Mouse (Mus musculus) stomach, postnatal 0 days (tissue): ENCODE measurements at regions not wholly inside any gene's neighbourhood (a gene's known extent, or its start where the extent isn't known, plus 50 kb on each side); places are given as distances from the start of the nearest gene placed in this dataset.

ENCODE experiments used
- ATAC-seq: fragments of 200-750 bp; cut with Nextera tagmentation; 2 replicates; pipeline ENCODE4 v1.8.0; 2017; ENCODE audit not compliant: low FRiP score, low TSS enrichment
- DNase-seq: peaks from one replicate; pipeline ENCODE4 v3.0.0-alpha.2; 2016; ENCODE audit warnings: low spot score
- H3K27ac ChIP-seq: fragments of 300-500 bp; sonication (generic); replicated peaks from 2 replicates; pipeline ENCODE4 v1.5.1; 2014; ENCODE audit warnings: mild to moderate bottlenecking, control low read depth
- H3K27me3 ChIP-seq: fragments of 300-500 bp; sonication (generic); 2 replicates; pipeline ENCODE4 v1.6.1; 2014; ENCODE audit warnings: low read length; ENCODE audit not compliant: control insufficient read depth, insufficient read depth
- H3K36me3 ChIP-seq: fragments of 300-500 bp; sonication (generic); 2 replicates; pipeline ENCODE4 v1.6.1; 2014; ENCODE audit warnings: low read length, mixed read lengths; ENCODE audit not compliant: control insufficient read depth, insufficient read depth
- H3K4me1 ChIP-seq: fragments of 300-500 bp; sonication (generic); replicated peaks from 2 replicates; pipeline ENCODE4 v1.6.1; 2014; ENCODE audit warnings: antibody characterized with exemption; ENCODE audit not compliant: control insufficient read depth, insufficient read depth
- H3K4me2 ChIP-seq: fragments of 300-500 bp; sonication (generic); replicated peaks from 2 replicates; pipeline ENCODE4 v1.6.1; 2014; ENCODE audit warnings: low read depth, mild to moderate bottlenecking, control low read depth, moderate library complexity
- H3K4me3 ChIP-seq: fragments of 300-500 bp; sonication (generic); 2 replicates; pipeline ENCODE4 v1.5.1; 2014; ENCODE audit warnings: low read depth, low read length, control low read depth
- H3K9ac ChIP-seq: fragments of 300-500 bp; sonication (generic); 2 replicates; pipeline ENCODE4 v1.6.1; 2014; ENCODE audit warnings: mild to moderate bottlenecking, low read length, control low read depth, mixed read lengths
- H3K9me3 ChIP-seq: fragments of 300-500 bp; sonication (generic); 2 replicates; pipeline ENCODE4 v1.6.1; 2016; ENCODE audit warnings: low read length; ENCODE audit not compliant: control insufficient read depth
- CTCF ChIP-seq: IDR thresholded peaks from 2 replicates; pipeline ENCODE4 v1.5.1; 2016; ENCODE audit warnings: antibody characterized with exemption, low read depth, mild to moderate bottlenecking, moderate library complexity
- EP300 ChIP-seq: optimal IDR thresholded peaks from 2 replicates; pipeline ENCODE3; 2016; ENCODE audit warnings: antibody characterized with exemption
- WGBS: fragments of 180-500 bp; shearing (Covaris S2); extraction: QIAGEN DNeasy Blood & Tissue Kit; methylation state at CpG from one replicate; pipeline ENCODE4 v1.1.7; 2014; 5-methylcytosine and 5-hydroxymethylcytosine counted together

GRCm38 (mm10) chr8:109053608-109054007 lies 440.2 kb upstream of the Pmfbp1 start:
- 56% methylated on average over 4 of the region's 4 CpGs for WGBS
- TF ChIP-seq EP300 (no peak), CTCF (no peak)
- Histone ChIP-seq H3K4me3 (no peak overlapping the region), H3K27ac (no peak overlapping the region), H3K4me2 (no peak overlapping the region), H3K27me3 (no peaks in the 10 kb centered on the region), H3K9ac (no peak overlapping the region), H3K36me3 (no peaks in the 10 kb centered on the region), H3K4me1 (no peaks in the 10 kb centered on the region), H3K9me3 (no peaks in the 10 kb centered on the region)
- DNase-seq (no peak), ATAC-seq (no peak)

GRCm38 (mm10) chr8:109059152-109059551 lies 434.7 kb upstream of the Pmfbp1 start:
- no peak for ATAC-seq
- TF ChIP-seq EP300: no peak
- no peak for TF ChIP-seq CTCF
- H3K4me1 ChIP-seq: no peaks in the 10 kb centered on the region
- H3K36me3 ChIP-seq: no peaks in the 10 kb centered on the region
- DNase-seq: no peak
- 75% methylated on average over 5 of the region's 5 CpGs for WGBS
- no peaks in the 10 kb centered on the region for H3K27me3 ChIP-seq
- H3K9ac ChIP-seq: no peak overlapping the region
- H3K4me2 ChIP-seq: no peak overlapping the region
- H3K4me3 ChIP-seq: no peak overlapping the region
- no peak overlapping the region for H3K27ac ChIP-seq
- H3K9me3 ChIP-seq: no peaks in the 10 kb centered on the region

GRCm38 (mm10) chr8:109062376-109062775 lies 431.5 kb upstream of the Pmfbp1 start:
- Histone ChIP-seq H3K9ac (no peak overlapping the region), H3K27me3 (no peaks in the 10 kb centered on the region), H3K4me1 (no peaks in the 10 kb centered on the region), H3K9me3 (no peaks in the 10 kb centered on the region), H3K4me3 (no peak overlapping the region), H3K27ac (no peak overlapping the region), H3K36me3 (no peaks in the 10 kb centered on the region), H3K4me2 (no peak overlapping the region)
- no peak for DNase-seq
- TF ChIP-seq EP300 (no peak), CTCF (no peak)
- ATAC-seq: no peak

- ATAC-seq (no peak), DNase-seq (no peak)
- 83% methylated on average over 4 of the region's 4 CpGs for WGBS
These were observed 420.1 kb upstream of the Pmfbp1 start for GRCm38 (mm10) chr8:109073715-109074114.

GRCm38 (mm10) chr8:109075006-109075405 lies 418.8 kb upstream of the Pmfbp1 start:
- peak overlapping the region; percentile 30 for H3K4me2 ChIP-seq
- no peaks in the 10 kb centered on the region for H3K9me3 ChIP-seq
- H3K36me3 ChIP-seq: no peaks in the 10 kb centered on the region
- TF ChIP-seq CTCF: no peak
- DNase-seq (peak; percentile 21), ATAC-seq (no peak)
- no peak overlapping the region for H3K9ac ChIP-seq
- 0 out of 2 replicates have a peak overlapping the region, but pooled peaks have one; percentile 2 for H3K4me3 ChIP-seq
- H3K27ac ChIP-seq: no peak overlapping the region
- no peaks in the 10 kb centered on the region for H3K27me3 ChIP-seq
- H3K4me1 ChIP-seq: no peaks in the 10 kb centered on the region; the same call in 1 of the 2 replicates
- WGBS: 21% methylated on average over 12 of the region's 12 CpGs

More at GRCm38 (mm10) chr8:109073715-109074114, 420.1 kb upstream of the Pmfbp1 start:
- H3K27me3 ChIP-seq: no peaks in the 10 kb centered on the region
- no peaks in the 10 kb centered on the region; the same call in 1 of the 2 replicates for H3K4me1 ChIP-seq
- H3K4me3 ChIP-seq: no peak overlapping the region
- TF ChIP-seq EP300: no peak
- no peak for TF ChIP-seq CTCF
- no peak overlapping the region for H3K9ac ChIP-seq
- no peaks in the 10 kb centered on the region for H3K9me3 ChIP-seq
- H3K4me2 ChIP-seq: no peak overlapping the region
- no peaks in the 10 kb centered on the region for H3K36me3 ChIP-seq
- no peak overlapping the region for H3K27ac ChIP-seq

- H3K4me2 ChIP-seq: no peak overlapping the region
- DNase-seq (no peak), ATAC-seq (no peak)
- no peaks in the 10 kb centered on the region for H3K27me3 ChIP-seq
- H3K27ac ChIP-seq: no peak overlapping the region
- 58% methylated on average over 6 of the region's 6 CpGs for WGBS
- TF ChIP-seq EP300 (no peak), CTCF (no peak)
- H3K9me3 ChIP-seq: no peaks in the 10 kb centered on the region
- H3K4me3 ChIP-seq: no peak overlapping the region
- no peak overlapping the region for H3K9ac ChIP-seq
- no peaks in the 10 kb centered on the region; the same call in 1 of the 2 replicates for H3K4me1 ChIP-seq
- no peaks in the 10 kb centered on the region for H3K36me3 ChIP-seq
These were observed 414.6 kb upstream of the Pmfbp1 start for GRCm38 (mm10) chr8:109079223-109079622.
